Mouse (Mus musculus): ENCODE measurements at regions not wholly inside any gene's neighbourhood (a gene's known extent, or its start where the extent isn't known, plus 50 kb on each side); places are given as distances from the start of the nearest gene placed in this dataset.

DNA sequence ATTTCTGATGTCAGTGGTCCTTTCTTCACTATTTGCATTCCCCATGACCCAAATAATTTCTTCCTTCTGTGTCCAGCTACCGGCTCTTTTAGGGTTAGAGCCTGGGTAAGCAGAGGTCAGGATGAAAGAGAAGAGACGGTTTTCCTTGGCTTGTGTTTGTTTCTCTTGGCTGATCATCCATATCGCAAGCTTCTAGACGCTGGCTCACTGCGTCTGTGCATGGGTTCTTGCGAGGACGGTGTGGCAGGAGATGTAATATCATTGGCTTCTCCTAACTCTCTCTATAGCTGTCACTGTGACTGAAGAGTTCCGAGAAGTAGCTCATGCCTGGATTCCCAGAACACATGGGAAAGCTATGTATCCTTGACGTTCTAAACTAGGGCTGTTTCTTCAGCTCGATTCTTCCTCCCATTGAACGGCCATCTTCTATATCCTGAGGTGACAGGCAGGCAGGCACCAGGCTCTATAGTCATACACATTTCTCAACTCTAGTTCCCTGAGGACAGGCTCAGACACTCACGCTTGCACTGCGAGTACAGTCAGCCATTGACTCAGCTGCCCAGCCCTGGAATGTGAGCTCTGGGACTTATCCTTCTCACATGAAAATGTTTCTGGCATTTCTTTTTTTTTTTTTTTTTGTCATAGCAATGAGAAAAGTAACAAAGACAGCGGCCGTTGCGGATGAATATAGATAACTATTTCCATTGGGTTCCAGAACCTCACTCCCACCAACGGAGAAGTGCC, 85.0 kb downstream of the Bach1 start:
- DNase-seq (ENCODE audit: low read depth, low spot score) = no peak

DNA sequence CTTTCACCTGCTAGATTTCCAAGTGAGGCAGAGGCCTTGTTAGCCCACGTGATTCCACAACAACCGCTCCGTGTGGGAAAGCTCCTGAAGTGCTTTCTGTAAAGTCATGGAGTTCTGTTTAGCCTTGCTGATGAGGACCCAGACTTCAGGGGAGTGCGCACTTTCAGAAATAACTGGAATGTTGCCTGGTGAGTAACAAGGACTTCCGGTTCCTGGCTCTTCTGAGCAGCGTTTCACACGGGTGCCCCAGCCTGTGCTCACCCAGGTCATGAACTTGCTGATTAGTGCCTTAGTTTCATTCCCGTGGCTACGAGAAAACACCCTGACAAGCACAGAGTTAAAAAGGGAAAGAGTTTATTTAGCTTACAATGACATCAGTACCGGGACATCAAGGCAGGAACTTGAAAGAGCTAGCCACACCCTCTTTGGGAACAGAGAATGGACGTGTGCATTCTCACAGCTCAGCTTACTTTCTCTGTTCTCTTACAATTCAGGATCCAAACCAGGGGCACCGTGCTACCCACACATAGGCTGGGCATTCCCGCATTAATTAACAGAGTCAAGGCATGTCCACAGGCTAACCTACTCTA, 85.8 kb downstream of the Bach1 start:
- H3K4me3 ChIP-seq (ENCODE audit: insufficient read depth in 1 of 2, low read depth in 1 of 2, low read length in 2 of 2, poor library complexity in 1 of 2, severe bottlenecking in 1 of 2) = no peak overlapping the region
- TF ChIP-seq HCFC1 (IDR thresholded peaks at IDR 0.05; ENCODE audit: borderline replicate concordance, insufficient read depth, low read length) (no peak), CHD2 (IDR thresholded peaks at IDR 0.05; ENCODE audit: low read depth, low read length) (no peak), ZC3H11A (IDR thresholded peaks at IDR 0.05; ENCODE audit: borderline replicate concordance, low read depth, low read length) (no peak), ZNF384 (IDR thresholded peaks at IDR 0.05; ENCODE audit: low read depth, low read length) (no peak), MAFK (IDR thresholded peaks at IDR 0.05; ENCODE audit: insufficient read depth, low read depth, low read length) (no peak)
- in situ Hi-C loops (cut with MboI; ENCODE audit: low sequenced_read_pairs in 2 of 2, unreplicated experiment in 2 of 2) = no loop called here
- no peak overlapping the region for H3K27ac ChIP-seq (ENCODE audit: insufficient read depth, low read depth, low read length, poor library complexity, severe bottlenecking)
- H3K4me1 ChIP-seq (ENCODE audit: control insufficient read depth in 2 of 2, insufficient read depth in 2 of 2, low read length in 2 of 2, poor library complexity in 1 of 2) = no peaks in the 10 kb centered on the region
- H3K36me3 ChIP-seq (ENCODE audit: control insufficient read depth, insufficient read depth, low read length, poor library complexity, severe bottlenecking) = no peaks in the 10 kb centered on the region
- no peaks in the 10 kb centered on the region for H3K9me3 ChIP-seq (ENCODE audit: control insufficient read depth, insufficient read depth, low read depth, low read length)
- no peak overlapping the region for H3K9ac ChIP-seq (ENCODE audit: insufficient read depth, low read depth, low read length, poor library complexity, severe bottlenecking)
- DNase-seq (ENCODE audit: low read depth, low spot score) = peak; percentile 9

More for the DNA sequence above, 85.0 kb downstream of the Bach1 start:
- no peak for TF ChIP-seq HCFC1 (IDR thresholded peaks at IDR 0.05; ENCODE audit: borderline replicate concordance, insufficient read depth, low read length)
- TF ChIP-seq ZNF384 (IDR thresholded peaks at IDR 0.05; ENCODE audit: low read depth, low read length) = no peak
- no peak for TF ChIP-seq MAFK (IDR thresholded peaks at IDR 0.05; ENCODE audit: insufficient read depth, low read depth, low read length)
- TF ChIP-seq CHD2 (IDR thresholded peaks at IDR 0.05; ENCODE audit: low read depth, low read length) = no peak
- no peak for TF ChIP-seq ZC3H11A (IDR thresholded peaks at IDR 0.05; ENCODE audit: borderline replicate concordance, low read depth, low read length)
- H3K9ac ChIP-seq (ENCODE audit: insufficient read depth, low read depth, low read length, poor library complexity, severe bottlenecking) = no peak overlapping the region
- H3K27ac ChIP-seq (ENCODE audit: insufficient read depth, low read depth, low read length, poor library complexity, severe bottlenecking) = no peak overlapping the region
- no peaks in the 10 kb centered on the region for H3K9me3 ChIP-seq (ENCODE audit: control insufficient read depth, insufficient read depth, low read depth, low read length)
- H3K36me3 ChIP-seq (ENCODE audit: control insufficient read depth, insufficient read depth, low read length, poor library complexity, severe bottlenecking) = no peaks in the 10 kb centered on the region
- H3K4me3 ChIP-seq (ENCODE audit: insufficient read depth in 1 of 2, low read depth in 1 of 2, low read length in 2 of 2, poor library complexity in 1 of 2, severe bottlenecking in 1 of 2) = no peak overlapping the region
- H3K4me1 ChIP-seq (ENCODE audit: control insufficient read depth in 2 of 2, insufficient read depth in 2 of 2, low read length in 2 of 2, poor library complexity in 1 of 2) = no peaks in the 10 kb centered on the region
- in situ Hi-C loops (cut with MboI; ENCODE audit: low sequenced_read_pairs in 2 of 2, unreplicated experiment in 2 of 2) = no loop called here

- TF ChIP-seq MAFK (IDR thresholded peaks at IDR 0.05; ENCODE audit: insufficient read depth, low read depth, low read length) = no peak
- TF ChIP-seq ZC3H11A (IDR thresholded peaks at IDR 0.05; ENCODE audit: borderline replicate concordance, low read depth, low read length) = no peak
- no peak for TF ChIP-seq ZNF384 (IDR thresholded peaks at IDR 0.05; ENCODE audit: low read depth, low read length)
- TF ChIP-seq HCFC1 (IDR thresholded peaks at IDR 0.05; ENCODE audit: borderline replicate concordance, insufficient read depth, low read length) = no peak
- no peaks in the 10 kb centered on the region for H3K9me3 ChIP-seq (ENCODE audit: control insufficient read depth, insufficient read depth, low read depth, low read length)
- no peak overlapping the region for H3K4me3 ChIP-seq (ENCODE audit: insufficient read depth in 1 of 2, low read depth in 1 of 2, low read length in 2 of 2, poor library complexity in 1 of 2, severe bottlenecking in 1 of 2)
- H3K27ac ChIP-seq (ENCODE audit: insufficient read depth, low read depth, low read length, poor library complexity, severe bottlenecking) = no peak overlapping the region
- no peaks in the 10 kb centered on the region for H3K4me1 ChIP-seq (ENCODE audit: control insufficient read depth in 2 of 2, insufficient read depth in 2 of 2, low read length in 2 of 2, poor library complexity in 1 of 2)
- in situ Hi-C loops (cut with MboI; ENCODE audit: low sequenced_read_pairs in 2 of 2, unreplicated experiment in 2 of 2) = no loop called here
- no peaks in the 10 kb centered on the region for H3K36me3 ChIP-seq (ENCODE audit: control insufficient read depth, insufficient read depth, low read length, poor library complexity, severe bottlenecking)
- no peak for DNase-seq (ENCODE audit: low read depth, low spot score)
- no peak overlapping the region for H3K9ac ChIP-seq (ENCODE audit: insufficient read depth, low read depth, low read length, poor library complexity, severe bottlenecking)
Observed at GRCm38 (mm10) chr16:87789539-87789938, 90.8 kb downstream of the Bach1 start.

GRCm38 (mm10) chr16:87789957-87790356, 91.2 kb downstream of the Bach1 start:
- Histone ChIP-seq H3K36me3 (ENCODE audit: control insufficient read depth, insufficient read depth, low read length, poor library complexity, severe bottlenecking) (no peaks in the 10 kb centered on the region), H3K27ac (ENCODE audit: insufficient read depth, low read depth, low read length, poor library complexity, severe bottlenecking) (no peak overlapping the region), H3K4me1 (ENCODE audit: control insufficient read depth in 2 of 2, insufficient read depth in 2 of 2, low read length in 2 of 2, poor library complexity in 1 of 2) (no peaks in the 10 kb centered on the region), H3K4me3 (ENCODE audit: insufficient read depth in 1 of 2, low read depth in 1 of 2, low read length in 2 of 2, poor library complexity in 1 of 2, severe bottlenecking in 1 of 2) (no peak overlapping the region), H3K9me3 (ENCODE audit: control insufficient read depth, insufficient read depth, low read depth, low read length) (no peaks in the 10 kb centered on the region), H3K9ac (ENCODE audit: insufficient read depth, low read depth, low read length, poor library complexity, severe bottlenecking) (no peak overlapping the region)
- TF ChIP-seq MAFK (IDR thresholded peaks at IDR 0.05; ENCODE audit: insufficient read depth, low read depth, low read length) = no peak
- TF ChIP-seq HCFC1 (IDR thresholded peaks at IDR 0.05; ENCODE audit: borderline replicate concordance, insufficient read depth, low read length) = no peak
- TF ChIP-seq ZC3H11A (IDR thresholded peaks at IDR 0.05; ENCODE audit: borderline replicate concordance, low read depth, low read length) = no peak
- no peak for TF ChIP-seq CHD2 (IDR thresholded peaks at IDR 0.05; ENCODE audit: low read depth, low read length)
- TF ChIP-seq ZNF384 (IDR thresholded peaks at IDR 0.05; ENCODE audit: low read depth, low read length) = no peak
- no peak for DNase-seq (ENCODE audit: low read depth, low spot score)
- in situ Hi-C loops (cut with MboI; ENCODE audit: low sequenced_read_pairs in 2 of 2, unreplicated experiment in 2 of 2) = no loop called here

Data from ES-E14 (cell line).